Mouse (Mus musculus) CD8-positive naive resting alpha-beta T cell, adult 2 months (primary cell): ENCODE data around the gene Nppa.

ENCODE experiments used
- DNase-seq, 2 experiments: peaks; one replicate each; pipeline ENCODE4 v3.0.0; 2022; ENCODE audit warnings: low read depth in 2 of 2, low spot score in 2 of 2

Nppa gene

DNA sequence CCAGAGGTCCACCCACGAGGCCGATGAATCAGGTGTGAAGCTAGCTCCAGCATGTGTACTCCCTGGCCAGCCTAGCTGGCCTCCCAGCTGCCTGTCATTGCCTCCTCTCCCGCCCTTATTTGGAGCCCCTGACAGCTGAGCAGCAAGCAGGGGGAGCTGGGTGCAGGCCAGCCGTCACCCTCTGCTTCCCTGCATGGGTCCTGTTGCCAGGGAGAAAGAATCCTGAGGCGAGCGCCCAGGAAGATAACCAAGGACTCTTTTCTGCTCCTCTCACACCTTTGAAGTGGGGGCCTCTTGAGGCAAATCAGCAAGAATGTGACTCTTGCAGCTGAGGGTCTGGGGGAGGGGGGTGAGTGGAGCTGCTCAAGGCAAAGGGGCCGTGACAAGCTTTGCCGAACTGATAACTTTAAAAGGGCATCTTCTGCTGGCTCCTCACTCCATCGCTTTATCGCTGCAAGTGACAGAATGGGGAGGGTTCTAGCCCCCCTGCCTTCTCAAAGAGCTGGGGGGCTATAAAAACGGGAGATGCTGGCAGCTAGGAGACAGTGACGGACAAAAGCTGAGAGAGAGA, at the start of gene Nppa:
Gene Nppa (plus strand): TSS at position 521 of the 571 bp plus-strand sequence.
- no peak for DNase-seq

DNA sequence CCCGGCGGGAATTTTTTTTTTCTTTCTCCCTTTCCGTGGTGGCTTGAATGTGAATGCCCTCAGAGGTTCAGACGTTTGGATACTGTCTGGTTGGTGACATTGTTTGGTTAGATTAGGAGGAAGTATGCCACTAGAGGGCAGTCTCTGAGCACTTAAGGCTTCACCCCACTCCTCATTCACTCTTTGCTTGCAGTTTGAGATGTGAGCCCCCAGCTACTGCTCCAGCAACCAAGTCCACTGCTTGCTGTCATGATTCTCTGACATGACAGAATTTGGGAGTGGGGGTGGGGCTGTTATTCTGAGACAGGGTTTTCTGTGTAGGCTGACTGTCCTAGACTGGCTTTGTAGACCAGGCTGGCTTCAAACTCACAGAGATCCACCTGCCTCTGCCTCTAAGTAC, 46.9 kb upstream of the Nppa start:
- DNase-seq, result peak in 1 of 2 experiments; percentile 39

DNA sequence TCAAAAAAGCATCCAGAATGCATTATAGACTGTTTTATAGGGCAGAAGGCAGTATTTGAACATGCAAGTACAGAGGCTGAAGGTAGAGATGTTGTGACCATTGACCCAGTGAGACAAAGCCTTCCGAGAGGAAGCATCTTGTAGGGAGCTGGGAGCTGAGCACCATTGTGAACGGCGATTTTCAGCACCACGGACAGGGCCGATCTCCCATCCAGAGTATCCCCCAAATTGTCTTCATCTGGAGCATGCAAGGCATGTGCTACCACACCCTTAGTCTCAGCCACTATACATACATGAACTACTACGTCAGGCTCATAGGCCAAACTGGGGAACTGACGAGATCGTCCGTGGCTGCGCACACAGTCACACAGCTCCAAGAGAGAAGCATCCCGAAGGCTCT, 43.4 kb upstream of the Nppa start:
- no peak for DNase-seq

- peak; percentile 21 to 49 for DNase-seq
Observed at GRCm38 (mm10) chr4:147959881-147960831, 40.4 kb upstream of the Nppa start.

DNA sequence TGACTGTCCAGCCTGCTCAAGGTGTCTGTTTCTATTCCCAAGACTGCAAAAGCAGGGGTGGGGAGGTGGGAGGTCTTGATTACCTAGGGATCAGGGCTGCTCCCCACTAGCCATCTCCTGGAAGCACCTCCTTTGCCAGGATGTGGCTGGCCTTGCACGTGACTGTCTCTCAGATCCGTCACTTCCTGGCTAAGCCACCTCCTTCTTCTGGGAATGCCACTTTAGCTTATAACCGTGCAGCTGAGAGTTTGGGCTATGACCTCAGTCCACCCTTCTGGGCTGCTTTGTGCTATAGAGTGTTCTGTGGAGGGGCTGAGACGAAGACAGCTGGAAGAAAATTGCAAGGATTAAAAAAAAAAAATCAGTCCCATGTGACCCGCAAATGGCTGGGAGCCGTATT, 37.7 kb upstream of the Nppa start:
- DNase-seq, result no peak

- no peak for DNase-seq
Observed at GRCm38 (mm10) chr4:147963623-147964022, 36.9 kb upstream of the Nppa start.

DNA sequence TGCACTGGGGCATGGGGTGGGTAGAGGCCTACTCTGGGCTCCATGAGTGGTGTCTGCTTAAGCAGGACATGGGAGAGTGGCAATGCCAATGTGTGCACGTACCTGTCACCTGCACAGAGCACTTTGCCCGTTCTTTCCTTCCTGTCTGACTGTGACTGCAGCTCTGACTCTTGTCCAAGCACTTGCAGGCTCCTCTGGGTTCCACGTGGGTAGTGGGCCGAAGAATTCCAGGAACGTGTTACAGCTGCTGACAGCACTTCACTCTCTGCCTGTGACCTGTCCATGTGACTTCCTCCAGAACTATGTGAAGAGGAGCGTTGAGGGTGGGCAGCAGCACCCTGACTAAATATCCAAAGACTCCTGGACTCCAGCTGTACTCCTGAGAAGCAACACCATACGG, 34.8 kb upstream of the Nppa start:
- no peak for DNase-seq

DNA sequence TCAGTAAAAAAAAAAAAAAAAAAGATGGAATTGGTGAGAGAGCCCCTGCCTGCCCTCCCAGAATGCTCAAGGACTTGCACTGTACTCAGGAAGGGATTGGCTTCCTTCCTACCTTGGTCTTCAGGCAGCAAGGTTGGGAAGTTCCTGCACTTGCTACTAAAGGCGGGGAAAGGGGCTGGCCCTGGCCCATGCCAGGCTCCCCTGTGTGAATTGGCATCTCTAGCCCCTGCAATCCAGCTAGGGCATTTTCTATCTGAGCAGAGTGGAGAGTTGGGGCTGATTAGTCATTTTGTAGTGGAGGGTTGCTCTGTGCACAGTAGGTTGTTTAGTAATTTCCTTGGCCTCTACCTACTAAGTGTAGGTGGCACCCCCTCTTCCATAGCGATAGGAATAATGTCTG, 31.7 kb upstream of the Nppa start:
- no peak for DNase-seq

GRCm38 (mm10) chr4:147969337-147969736, 31.2 kb upstream of the Nppa start:
- DNase-seq, result no peak

DNA sequence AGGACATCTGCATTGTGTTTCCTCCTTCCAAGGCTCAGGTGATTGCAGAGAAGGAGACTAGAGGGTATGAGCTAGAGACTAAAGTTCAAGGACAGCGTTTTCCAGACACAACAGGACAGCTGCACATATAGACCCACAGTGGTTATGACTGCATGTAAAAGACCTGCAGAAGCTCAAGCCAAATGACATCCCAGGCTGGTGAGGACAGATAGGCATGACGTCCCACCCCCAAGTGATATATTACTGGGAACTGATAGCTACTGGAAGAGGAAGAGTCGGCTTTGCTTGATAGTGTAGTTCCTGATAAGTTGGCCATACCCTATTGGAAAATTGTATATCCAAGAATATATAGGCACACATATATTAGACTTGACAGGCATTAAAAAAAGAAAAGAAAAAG, 24.3 kb upstream of the Nppa start:
- no peak for DNase-seq

- no peak for DNase-seq
Observed at GRCm38 (mm10) chr4:147977726-147978125, 22.8 kb upstream of the Nppa start.

DNA sequence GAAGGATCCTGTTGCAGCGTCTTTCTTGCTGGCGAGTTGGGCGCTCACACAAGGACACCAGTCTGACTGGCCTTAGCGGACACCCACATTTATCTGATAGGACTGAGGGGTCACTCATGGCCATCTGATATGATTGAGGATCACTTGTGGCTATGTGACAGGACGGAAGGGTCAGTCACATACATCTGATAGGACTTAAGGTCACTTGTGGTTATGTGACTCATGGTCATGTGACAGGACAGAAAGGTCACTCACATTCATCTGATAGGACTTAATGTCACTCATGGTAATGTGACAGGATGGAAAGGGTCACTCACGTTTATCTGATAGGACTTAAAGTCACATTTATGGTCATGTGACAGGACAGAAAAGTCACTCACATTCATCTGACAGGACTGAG, 22.1 kb upstream of the Nppa start:
- no peak for DNase-seq

DNA sequence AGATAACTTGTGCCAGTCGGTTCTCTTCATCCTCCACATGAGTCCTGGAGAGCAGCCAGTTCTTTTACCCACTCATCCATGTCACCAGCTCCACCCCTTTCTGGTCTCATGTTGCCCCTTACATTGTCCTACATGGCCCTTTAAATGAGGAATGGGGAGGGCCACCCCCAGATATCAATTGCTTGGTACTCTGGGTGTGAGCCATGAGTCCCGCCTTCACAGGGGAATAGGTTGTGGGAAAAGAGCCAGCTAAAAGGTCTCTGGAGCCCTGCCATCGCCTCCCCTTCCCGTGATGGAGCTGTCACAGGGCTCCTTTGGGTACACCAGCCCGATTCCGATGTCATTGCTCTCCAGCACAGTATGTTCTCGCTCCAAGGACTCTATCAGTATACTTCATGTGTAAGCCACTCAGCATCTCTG, 21.1 kb upstream of the Nppa start:
- no peak for DNase-seq

DNA sequence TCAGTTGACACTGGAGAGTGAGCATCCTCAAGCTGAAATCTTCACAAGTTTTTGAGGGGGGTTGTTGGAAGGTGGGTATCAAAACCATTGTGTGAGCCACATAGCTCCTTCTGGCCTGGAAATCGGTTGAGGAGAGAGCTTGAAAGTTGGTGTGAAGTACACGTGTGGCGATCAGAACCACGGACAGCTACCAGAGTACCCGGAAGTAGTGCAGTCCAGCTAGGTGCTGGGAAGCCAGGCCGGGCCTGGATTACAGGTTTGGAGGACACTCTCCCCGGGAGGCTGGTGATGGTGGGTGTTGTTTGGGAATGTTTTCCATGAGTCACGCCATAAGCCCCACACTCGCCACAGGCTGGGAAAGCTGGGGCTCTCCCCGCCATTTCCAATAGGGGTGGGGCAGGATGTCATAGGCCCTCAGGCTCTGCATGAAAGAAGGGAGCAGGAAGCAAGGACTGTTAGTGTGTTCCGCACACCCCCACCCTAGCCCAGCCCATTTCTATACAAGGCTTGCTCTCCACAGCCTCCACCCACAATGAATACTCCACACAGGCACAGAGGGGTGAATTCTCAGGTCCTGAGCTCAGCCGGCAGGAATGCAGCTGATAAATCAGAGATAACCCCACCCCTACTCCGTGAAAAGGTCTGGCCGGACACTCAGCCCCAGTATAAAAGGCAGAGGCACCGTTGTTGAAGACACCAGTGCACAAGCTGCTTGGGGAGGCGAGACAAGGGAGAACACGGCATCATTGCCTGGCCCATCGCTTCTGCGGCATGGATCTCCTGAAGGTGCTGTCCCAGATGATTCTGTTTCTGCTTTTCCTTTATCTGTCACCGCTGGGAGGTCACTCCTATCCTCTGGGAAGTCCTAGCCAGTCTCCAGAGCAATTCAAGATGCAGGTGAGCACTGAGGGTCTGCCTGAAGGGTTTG, 15.1 kb upstream of the Nppa start, which contains the start of gene Nppb:
Gene Nppb (plus strand): TSS at position 584 of the 928 bp plus-strand sequence.
- DNase-seq, result no peak

DNA sequence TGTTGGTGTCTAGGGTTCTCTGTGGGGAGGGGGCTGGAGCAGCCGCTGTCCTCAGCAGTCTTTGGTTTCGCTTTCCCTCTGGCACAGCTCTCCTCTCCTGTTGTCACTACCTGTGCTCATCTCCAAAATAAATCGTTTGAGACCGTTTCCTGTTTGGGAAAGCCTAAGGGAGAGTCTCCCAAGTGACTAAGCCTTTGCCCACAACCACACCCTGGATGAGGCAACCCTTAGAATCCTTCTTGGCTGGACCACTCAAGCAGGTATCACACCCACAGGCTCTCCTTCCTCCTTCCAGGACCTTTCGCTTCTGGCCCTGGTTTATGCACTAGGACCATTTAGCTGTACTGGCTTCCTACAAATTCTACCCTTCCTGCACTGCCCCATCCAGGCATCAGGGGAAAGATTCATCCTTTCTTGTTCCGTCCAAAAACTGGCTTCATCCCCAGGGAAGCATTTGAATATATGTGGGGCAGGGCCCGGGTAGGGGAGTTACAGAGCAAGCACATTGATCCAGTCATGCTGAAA, 6.9 kb upstream of the Nppa start:
- no peak for DNase-seq

DNA sequence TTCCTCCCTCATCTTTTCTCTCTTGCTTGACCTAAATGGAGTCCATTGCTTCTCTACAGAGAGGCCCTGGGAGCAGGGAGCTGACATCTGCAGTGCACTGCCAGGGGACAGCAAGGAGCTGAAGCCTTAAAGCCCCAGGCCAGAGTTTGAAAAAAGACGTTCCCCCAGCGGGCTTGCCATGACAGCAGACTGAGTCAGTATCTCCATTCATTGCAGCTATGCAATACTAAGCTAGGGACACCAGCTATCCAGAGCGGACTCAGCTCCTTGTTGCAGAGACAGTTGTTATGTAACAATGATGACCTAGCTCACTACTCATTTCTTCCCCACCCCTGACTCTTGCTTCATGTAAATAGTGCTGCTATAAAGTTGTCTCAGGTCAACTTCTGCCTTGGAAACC, 5.2 kb upstream of the Nppa start:
- DNase-seq, result no peak

GRCm38 (mm10) chr4:148001013-148001789, 679 bp downstream of the Nppa start:
- DNase-seq, result no peak

DNA sequence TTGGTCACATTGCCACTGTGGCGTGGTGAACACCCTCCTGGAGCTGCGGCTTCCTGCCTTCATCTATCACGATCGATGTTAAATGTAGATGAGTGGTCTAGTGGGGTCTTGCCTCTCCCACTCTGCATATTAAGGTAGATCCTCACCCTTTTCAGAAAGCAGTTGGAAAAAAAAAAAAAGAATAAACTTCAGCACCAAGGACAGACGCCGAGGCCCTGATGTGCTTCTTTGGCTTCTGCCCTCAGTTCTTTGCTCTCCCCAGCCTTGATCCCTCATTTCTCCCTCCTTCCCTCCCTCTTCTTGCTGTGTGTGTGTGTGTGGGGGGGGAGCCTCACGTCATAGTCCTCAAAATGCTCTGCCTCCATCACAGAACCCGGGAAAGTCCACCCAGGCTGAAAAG, 1.3 kb downstream of the Nppa start:
- no peak for DNase-seq

- no peak for DNase-seq
Observed at GRCm38 (mm10) chr4:148004361-148004760, 3.8 kb downstream of the Nppa start.

DNA sequence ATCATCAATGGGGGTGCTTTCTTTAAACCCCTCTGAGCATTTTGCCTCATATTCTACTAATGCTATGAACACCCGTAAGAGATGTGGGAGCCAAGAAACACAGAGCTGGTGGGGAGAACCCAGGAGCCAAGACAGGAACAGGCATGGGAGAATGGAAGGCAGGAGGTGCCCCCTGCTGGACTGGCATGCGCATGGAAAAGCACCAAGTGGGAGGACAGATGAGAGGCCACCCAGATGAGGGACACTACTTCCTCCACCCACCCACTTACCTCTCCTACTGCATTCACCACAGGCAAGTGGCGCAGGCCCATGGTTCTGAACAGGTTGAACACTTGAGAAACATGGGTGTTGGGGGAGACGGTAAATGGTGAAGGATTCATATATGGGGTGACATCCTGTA, 7.9 kb downstream of the Nppa start:
- no peak for DNase-seq
